Mouse (Mus musculus): Measurements from ENCODE around the gene Tomm70a.

DNA sequence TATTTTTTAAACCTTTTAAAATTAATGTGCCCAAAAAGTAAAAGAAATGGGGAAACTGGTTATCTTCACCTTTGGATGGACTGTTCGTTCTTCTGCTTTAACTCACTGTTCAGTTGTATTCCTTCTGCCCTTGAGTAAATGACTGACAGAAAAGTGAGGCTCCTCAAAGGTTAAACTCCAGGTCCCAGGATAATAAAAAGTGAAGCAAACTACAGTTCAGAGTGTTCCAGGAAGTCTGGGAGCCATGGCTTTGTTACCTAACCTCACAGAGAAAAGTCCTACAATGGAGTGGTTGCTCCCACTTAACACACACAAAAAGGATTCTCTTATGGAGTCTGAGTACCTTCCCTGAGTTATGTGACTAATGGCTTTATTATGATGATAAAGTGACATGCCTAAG, 20.3 kb upstream of the Tomm70a start:
- TF ChIP-seq TAL1 (conservative IDR thresholded peaks at IDR 0.05; ENCODE audit: low read depth, low read length) (no peak), CTCF (IDR thresholded peaks at IDR 0.05; ENCODE audit: low read depth, low read length) (no peak), GATA2 (IDR thresholded peaks at IDR 0.05; ENCODE audit: borderline replicate concordance, low read depth, low read length) (no peak), GATA1 (IDR thresholded peaks at IDR 0.05; ENCODE audit: borderline replicate concordance, low read length) (no peak), POLR2AphosphoS5 (IDR thresholded peaks at IDR 0.05; ENCODE audit: insufficient replicate concordance, low read depth, low read length) (no peak)
